Mouse (Mus musculus): ENCODE measurements around the gene Khsrp.

GRCm38 (mm10) chr17:57032854-57033253 is 1.5 kb upstream of the Khsrp start:
- TF ChIP-seq POLR2A (IDR thresholded peaks at IDR 0.05; ENCODE audit: insufficient read depth, low read depth, low read length), result no peak
- no peak for TF ChIP-seq CTCF (IDR thresholded peaks at IDR 0.05; ENCODE audit: insufficient read depth, low read depth, low read length)

Measured in olfactory bulb, adult 2 months (tissue).